Mouse (Mus musculus): Measurements from ENCODE around the gene Pxmp4.

- TF ChIP-seq CTCF (IDR thresholded peaks at IDR 0.05; ENCODE audit: low read depth) (no peak), EP300 (optimal IDR thresholded peaks at IDR 0.05) (no peak)
Measured at GRCm38 (mm10) chr2:154550937-154551336, 52.6 kb downstream of the Pxmp4 start.
